Mouse (Mus musculus) thymus, postnatal 14 days (tissue): ENCODE data around the gene C330007P06Rik.

ENCODE experiments used
- DNase-seq: peaks from one replicate; pipeline ENCODE4 v3.0.0; 2021

Gene C330007P06Rik

GRCm38 (mm10) chrX:36873765-36874164, at the start of gene C330007P06Rik, which contains the start of gene Ube2a:
Gene C330007P06Rik, minus strand, starts transcription at chrX:36874111.
Gene Ube2a, plus strand, starts transcription at chrX:36873900.
- DNase-seq = no peak

DNA sequence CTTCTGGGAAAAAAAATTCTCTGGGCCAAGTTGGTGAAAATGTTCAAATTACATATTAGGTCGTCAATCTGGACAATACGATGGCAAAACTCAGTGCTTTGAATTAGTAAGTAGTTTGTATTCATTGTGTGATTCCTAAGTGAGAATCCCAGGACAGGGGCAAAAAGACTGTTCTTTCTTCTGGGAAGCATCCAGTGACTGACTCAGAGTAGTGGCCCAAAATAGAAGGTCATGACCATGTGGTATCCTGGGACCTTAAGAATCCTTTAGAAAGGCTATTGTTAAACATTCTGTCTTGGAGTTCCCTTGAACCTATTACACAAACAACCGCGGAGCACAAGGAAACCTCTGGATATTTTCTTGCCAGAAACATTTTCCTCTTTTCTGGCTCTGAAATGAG, 47.4 kb upstream of the C330007P06Rik start:
- DNase-seq = no peak

DNA sequence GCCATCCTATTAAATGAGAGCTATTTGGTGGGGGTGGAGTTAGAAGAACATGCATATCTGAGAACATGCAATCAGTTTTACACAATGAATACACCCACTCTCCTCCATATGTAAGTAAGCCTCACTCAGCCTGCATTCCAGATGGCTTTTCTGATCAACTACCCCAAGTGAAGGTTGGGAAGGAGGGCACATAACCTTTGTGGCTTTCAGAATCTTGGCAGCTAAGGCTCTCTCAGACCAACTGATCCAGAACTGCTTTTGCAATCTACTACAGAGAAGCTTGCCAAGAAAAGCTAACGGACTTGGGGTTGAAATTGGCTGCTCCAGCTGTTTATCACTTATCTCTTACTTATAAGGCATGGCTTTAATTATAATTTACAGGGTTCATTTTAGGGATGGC, 43.8 kb upstream of the C330007P06Rik start:
- DNase-seq = no peak

DNA sequence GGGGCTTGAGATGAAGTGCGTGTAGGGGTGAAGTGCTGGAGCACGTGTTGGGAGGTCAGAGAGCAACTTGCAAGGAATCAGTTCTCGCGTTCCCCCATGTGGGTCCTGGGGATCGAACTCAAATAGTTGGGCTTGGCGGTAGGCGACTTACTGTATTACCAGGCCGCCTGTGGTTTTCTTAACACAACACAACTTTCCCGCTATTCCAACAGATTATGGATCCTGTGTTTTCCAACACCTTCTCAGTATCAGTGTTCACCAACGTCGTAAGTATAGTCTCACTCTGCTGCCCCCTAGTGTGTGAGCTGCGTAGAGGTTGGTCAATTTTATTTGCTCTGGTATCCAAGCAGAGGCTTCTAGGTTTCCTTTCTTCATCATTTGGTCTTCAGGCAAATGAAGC, 37.4 kb upstream of the C330007P06Rik start:
- peak; percentile 61 for DNase-seq

DNA sequence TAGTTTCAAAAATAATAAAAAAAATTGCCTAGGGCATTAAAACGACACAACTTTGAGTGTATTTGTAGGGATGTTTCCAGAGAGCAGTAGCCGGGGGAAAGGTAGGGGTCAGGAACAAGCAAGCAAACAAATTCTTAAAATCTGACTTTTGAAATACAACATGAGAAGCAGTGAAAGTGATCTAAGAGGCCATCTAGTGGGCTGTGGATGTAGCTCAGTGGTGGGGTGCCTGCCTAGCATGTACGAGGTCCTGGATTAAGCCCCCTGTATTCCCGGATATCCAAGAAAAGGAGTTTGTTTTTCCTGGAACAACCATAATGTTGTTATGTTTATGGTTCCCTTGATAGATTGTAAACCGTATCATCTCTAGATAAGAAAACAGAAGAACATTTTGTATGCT, 32.6 kb upstream of the C330007P06Rik start:
- no peak for DNase-seq

GRCm38 (mm10) chrX:36903115-36903768, 29.3 kb upstream of the C330007P06Rik start:
- peak; percentile 93 for DNase-seq

DNA sequence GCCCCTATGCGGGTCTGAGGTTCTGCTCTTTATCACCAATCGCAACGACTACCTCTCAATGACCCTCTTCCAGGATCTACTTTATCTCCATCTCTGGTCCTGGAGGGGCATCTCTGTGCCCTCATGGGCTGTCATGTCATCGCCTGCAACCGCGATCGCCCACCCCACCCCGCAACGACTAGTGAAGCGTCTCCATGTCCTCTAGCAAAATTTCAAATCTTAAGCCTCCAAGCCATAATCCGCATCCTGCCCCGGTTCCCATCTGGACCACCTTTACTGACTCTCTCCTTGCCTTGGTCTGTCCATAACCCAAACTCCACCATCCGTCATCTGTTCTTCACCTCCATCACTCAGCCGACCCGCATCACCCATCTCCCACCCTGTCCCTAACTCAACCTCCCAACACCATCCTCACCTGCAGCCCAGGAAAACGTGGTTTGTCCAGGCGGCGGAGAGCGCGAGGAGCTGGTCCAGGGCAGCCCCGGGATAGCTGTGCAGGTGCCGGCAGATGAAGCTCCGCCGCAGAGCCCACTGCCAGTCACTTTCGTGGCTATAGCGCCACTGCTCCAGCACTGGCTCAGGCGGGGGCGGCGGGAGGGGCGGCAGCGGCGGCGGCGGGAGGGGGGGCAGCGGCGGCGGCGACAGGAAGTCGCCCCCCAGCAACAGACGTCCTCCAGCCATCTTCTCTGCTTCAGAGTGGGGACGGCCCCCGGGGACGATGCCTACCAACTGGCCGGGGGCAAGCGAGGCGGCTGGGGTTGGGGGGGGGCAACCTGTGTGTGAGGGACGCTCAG, 28.6 kb upstream of the C330007P06Rik start, which contains the start of gene Nkrf:
TSS of gene Nkrf (minus strand) at position 579 of the 794 bp plus-strand sequence.
- peak; percentile 63 for DNase-seq

- no peak for DNase-seq
These were observed 27.7 kb upstream of the C330007P06Rik start for GRCm38 (mm10) chrX:36901655-36902054.

- DNase-seq = peak; percentile 38
These were observed 25.0 kb upstream of the C330007P06Rik start for GRCm38 (mm10) chrX:36898931-36899330.

GRCm38 (mm10) chrX:36884719-36885118, 10.8 kb upstream of the C330007P06Rik start:
- peak; percentile 27 for DNase-seq

- no peak for DNase-seq
These were observed 805 bp upstream of the C330007P06Rik start for GRCm38 (mm10) chrX:36874704-36875128.

DNA sequence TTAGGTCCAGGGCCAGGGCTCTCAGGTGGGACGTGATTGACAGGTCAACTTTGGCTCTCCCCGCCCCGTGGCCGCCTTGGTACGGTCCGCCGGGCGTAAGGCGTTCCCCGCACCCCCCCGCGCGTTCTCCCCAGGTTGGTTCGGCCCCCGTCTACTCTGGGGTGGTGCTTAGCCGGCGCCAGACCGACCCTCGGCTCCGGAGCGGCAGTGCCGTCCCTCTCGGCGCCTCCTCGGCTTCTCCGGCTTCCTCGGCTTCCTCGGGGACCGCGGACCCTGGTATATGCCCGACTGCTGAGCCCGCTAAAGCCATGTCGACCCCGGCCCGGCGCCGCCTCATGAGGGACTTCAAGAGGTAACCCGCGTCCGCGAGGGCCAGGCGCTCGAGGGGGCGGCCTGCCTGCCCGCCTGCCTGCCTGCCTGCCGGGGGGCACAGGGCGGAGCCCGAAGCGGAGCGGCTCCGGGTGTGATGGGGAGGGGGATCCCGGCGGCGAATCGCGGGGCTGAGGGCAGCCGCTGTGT, 326 bp upstream of the C330007P06Rik start:
- peak; percentile 93 for DNase-seq

- DNase-seq = no peak
These were observed 3.5 kb downstream of the C330007P06Rik start for GRCm38 (mm10) chrX:36870372-36870771.

DNA sequence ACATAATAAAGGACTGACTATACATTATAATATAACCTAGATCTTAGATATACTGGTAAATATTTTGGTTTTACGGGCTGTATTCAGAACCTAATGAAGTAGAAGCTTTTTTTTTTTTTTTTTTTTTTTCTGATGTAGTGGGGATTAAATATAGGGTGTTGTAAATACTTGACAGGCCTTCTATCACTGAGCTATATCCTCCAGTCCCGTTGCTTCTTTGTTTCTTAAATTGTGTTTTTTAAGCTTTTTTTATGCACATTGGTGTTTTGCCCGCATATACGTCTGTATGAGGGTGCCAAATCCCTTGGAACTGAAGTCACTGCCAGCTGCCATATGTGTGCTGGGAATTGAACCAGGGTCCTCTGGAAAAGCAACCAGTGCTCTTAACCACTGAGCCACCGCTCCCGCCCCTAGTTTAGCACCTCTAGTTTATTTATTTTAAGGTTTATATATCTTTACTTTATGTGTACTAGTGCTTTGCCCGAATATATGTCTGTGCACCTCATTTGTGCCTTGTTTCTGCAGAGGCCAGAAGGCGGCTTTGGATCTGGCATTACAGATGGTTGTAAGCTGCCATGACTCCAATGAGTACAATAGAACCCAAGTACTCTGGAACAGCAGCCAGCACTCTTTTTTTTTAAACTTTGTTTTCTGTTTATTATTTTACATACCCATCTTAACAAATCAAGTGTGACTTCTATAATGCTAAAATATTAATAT, 9.1 kb downstream of the C330007P06Rik start:
- no peak for DNase-seq

- DNase-seq = peak; percentile 80
These were observed 9.9 kb downstream of the C330007P06Rik start for GRCm38 (mm10) chrX:36863766-36864608.

DNA sequence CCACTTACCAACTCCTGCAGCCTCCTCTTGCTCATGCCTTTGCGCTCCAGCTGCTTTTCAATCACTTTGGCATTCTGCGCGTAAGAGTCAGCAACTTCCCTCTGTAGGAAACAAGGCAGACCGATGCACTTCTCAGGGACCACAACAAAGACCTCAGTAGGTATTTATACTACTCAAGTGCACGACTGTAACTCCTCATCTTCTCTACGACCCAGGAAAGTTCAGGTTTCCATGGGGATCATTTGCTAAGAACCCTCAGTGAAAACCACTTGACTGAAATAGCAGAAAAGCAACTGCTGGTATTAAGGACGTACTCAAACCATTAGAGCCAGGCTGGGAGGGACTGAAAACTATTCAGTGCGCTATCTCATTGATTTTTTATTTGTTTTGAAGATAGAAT, 21.3 kb downstream of the C330007P06Rik start:
- no peak for DNase-seq

DNA sequence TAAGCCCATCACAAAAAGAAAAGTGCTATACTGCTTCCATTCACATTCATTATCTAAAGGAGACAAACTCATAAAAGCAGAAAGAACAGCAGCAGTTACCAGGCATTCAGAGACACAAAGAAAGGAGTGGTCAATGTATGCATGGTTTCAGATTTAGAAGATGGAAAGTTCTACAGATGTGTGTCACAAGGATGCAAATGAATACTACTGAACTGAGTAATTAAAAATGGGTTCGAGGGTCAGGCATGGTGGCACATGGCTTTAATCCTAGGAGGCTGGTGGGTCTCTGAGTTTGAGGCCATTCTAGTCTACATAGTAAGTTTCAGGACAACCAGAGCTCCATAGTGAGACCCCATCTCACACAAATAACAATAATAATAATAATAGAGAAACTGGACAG, 26.8 kb downstream of the C330007P06Rik start:
- DNase-seq = no peak

GRCm38 (mm10) chrX:36843346-36843990, 30.4 kb downstream of the C330007P06Rik start:
- DNase-seq = no peak

GRCm38 (mm10) chrX:36841698-36842097, 32.2 kb downstream of the C330007P06Rik start:
- no peak for DNase-seq

DNA sequence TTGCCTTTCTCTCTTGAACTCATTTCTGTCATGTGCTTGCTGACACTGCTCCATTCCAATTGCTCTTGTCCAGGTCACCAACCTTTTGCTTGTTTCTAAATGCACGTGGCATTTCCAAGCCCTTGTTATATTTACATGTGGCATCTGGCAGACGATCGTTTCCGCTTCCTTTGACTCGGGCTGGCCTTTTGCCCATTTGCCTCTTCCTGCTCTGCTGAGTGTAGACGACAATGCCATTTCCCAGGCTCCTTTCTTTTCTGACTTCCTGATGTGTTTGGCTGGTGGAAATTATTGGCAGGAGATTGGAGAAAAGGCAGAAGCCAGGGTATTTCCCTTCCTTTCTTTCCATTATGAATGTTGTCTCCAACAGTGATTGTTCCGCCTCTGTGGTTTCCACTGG, 34.5 kb downstream of the C330007P06Rik start:
- no peak for DNase-seq

GRCm38 (mm10) chrX:36837069-36837676, 36.7 kb downstream of the C330007P06Rik start:
- DNase-seq = no peak
